Mouse (Mus musculus) liver, embryonic 14.5 days (tissue): Measurements from ENCODE around the gene Zbtb16.

ENCODE experiments used
- CTCF ChIP-seq: IDR thresholded peaks from 2 replicates; pipeline ENCODE4 v1.5.1; 2016; ENCODE audit warnings: antibody characterized with exemption, low read depth, control low read depth
- EP300 ChIP-seq: IDR thresholded peaks from 2 replicates; pipeline ENCODE4 v1.6.1; 2016; ENCODE audit warnings: antibody characterized with exemption, low read depth

DNA sequence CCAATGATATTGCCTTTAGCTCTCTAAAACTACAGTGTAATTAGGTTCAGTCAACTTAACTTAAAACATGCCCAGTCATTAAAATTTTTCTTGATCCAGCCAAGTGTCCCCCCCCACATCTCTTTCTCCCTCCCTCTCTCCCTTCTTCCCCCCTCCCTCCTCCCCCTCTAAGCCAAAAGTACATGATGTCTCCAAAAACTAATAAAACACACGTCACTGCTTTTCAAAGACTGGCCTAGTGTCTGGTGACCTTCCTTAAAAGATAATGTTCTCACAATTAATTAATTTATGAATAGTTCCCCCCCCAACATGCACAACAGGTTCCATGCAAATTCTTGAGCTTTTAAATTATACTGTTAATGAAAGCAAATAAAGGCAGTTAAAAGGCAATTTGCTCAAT lies 48.7 kb downstream of the Zbtb16 start:
- TF ChIP-seq CTCF (no peak), EP300 (no peak)
